Mouse (Mus musculus) lung, adult 18-20 months (tissue): ENCODE measurements at regions not wholly inside any gene's neighbourhood (a gene's known extent, or its start where the extent isn't known, plus 50 kb on each side); places are given as distances from the start of the nearest gene placed in this dataset.

ENCODE experiments used
- DNase-seq, 2 experiments: peaks; one replicate each; pipeline ENCODE4 v3.0.0; 2022; ENCODE audit warnings: mixed read lengths in 2 of 2

- no peak for DNase-seq
Measured at GRCm38 (mm10) chr9:116511450-116511849, 336.3 kb upstream of the Tgfbr2 start.

- no peak for DNase-seq
Measured at GRCm38 (mm10) chr9:116507756-116508155, 332.6 kb upstream of the Tgfbr2 start.

- no peak for DNase-seq
Measured at GRCm38 (mm10) chr9:116502831-116503230, 327.7 kb upstream of the Tgfbr2 start.

GRCm38 (mm10) chr9:116500951-116501350 lies 325.8 kb upstream of the Tgfbr2 start:
- DNase-seq = no peak

GRCm38 (mm10) chr9:116491227-116491626 lies 316.1 kb upstream of the Tgfbr2 start:
- no peak for DNase-seq

- DNase-seq = no peak
Measured at GRCm38 (mm10) chr9:116489787-116490186, 314.6 kb upstream of the Tgfbr2 start.

GRCm38 (mm10) chr9:116489273-116489672 lies 314.1 kb upstream of the Tgfbr2 start:
- no peak for DNase-seq

- no peak for DNase-seq
Measured at GRCm38 (mm10) chr9:116477309-116477708, 302.1 kb upstream of the Tgfbr2 start.

GRCm38 (mm10) chr9:116475206-116475955 lies 300.2 kb upstream of the Tgfbr2 start:
- DNase-seq = no peak

- DNase-seq = no peak
Measured at GRCm38 (mm10) chr9:116472855-116473254, 297.7 kb upstream of the Tgfbr2 start.

- DNase-seq = no peak
Measured at GRCm38 (mm10) chr9:116468569-116469250, 293.6 kb upstream of the Tgfbr2 start.

- no peak for DNase-seq
Measured at GRCm38 (mm10) chr9:116466336-116466735, 291.2 kb upstream of the Tgfbr2 start.

- no peak for DNase-seq
Measured at GRCm38 (mm10) chr9:116464626-116465025, 289.5 kb upstream of the Tgfbr2 start.

GRCm38 (mm10) chr9:116462232-116462631 lies 287.1 kb upstream of the Tgfbr2 start:
- no peak for DNase-seq

- no peak for DNase-seq
Measured at GRCm38 (mm10) chr9:116460022-116460421, 284.9 kb upstream of the Tgfbr2 start.

GRCm38 (mm10) chr9:116452050-116452449 lies 276.9 kb upstream of the Tgfbr2 start:
- no peak for DNase-seq

- DNase-seq = no peak
Measured at GRCm38 (mm10) chr9:116450829-116451228, 275.7 kb upstream of the Tgfbr2 start.

- DNase-seq = no peak
Measured at GRCm38 (mm10) chr9:116447734-116448133, 272.6 kb upstream of the Tgfbr2 start.

GRCm38 (mm10) chr9:116438580-116438979 lies 263.4 kb upstream of the Tgfbr2 start:
- DNase-seq = no peak

- no peak for DNase-seq
Measured at GRCm38 (mm10) chr9:116434414-116434813, 259.3 kb upstream of the Tgfbr2 start.

GRCm38 (mm10) chr9:116429061-116429460 lies 253.9 kb upstream of the Tgfbr2 start:
- DNase-seq = no peak

GRCm38 (mm10) chr9:116428475-116428874 lies 253.3 kb upstream of the Tgfbr2 start:
- no peak for DNase-seq

- no peak for DNase-seq
Measured at GRCm38 (mm10) chr9:116427278-116427677, 252.1 kb upstream of the Tgfbr2 start.

GRCm38 (mm10) chr9:116426269-116426999 lies 251.3 kb upstream of the Tgfbr2 start:
- peak; percentile 49 to 55 for DNase-seq
